Mouse (Mus musculus): ENCODE results near the gene Brd3os.

DNA sequence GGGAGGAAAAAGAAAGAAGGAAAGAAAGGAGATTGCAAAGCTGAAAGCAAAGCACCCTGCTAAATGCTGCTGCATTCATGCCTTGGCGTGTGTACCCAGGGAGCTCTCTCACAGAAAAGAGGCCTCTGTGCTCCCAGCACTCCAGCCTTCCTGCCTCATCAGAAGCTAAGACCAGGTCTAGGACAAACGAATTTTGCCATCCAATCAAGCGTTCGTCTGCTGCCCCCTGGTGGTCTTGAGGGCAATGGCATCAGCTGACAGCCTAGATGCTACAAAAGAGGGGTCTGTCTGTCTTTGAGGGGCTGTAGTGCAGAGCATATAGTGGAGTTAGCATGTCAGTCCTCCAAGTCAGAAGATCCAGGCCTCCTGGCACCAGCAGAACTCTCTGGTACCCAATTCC lies 14.1 kb upstream of the Brd3os start:
- TF ChIP-seq CTCF (IDR thresholded peaks at IDR 0.05; ENCODE audit: extremely low read depth, insufficient read length, insufficient replicate concordance, low read depth, low read length) (peak; percentile 99), POLR2A (IDR thresholded peaks at IDR 0.05; ENCODE audit: low read depth, low read length) (no peak)

Measured in small intestine, adult 2 months (tissue).